Mouse (Mus musculus): ENCODE data around the gene Ccdc138. TPM values are rescaled to one million over a fixed set of nuclear protein-coding genes. Genes with fewer than 3 reads are reported as not detected.
"Not testable (repeated sequence)": the region's sequence is repeated elsewhere in the genome, so short reads cannot be mapped to it uniquely, and the experiment has no call there.

Gene Ccdc138
- polyA plus RNA-seq, 1 experiment from 2014 or later: 2.4 TPM

- 0 out of 2 replicates have a peak, but pooled peaks cover 3% of the 10 kb centered on the region for H3K36me3 ChIP-seq (replicated peaks)
- no peak for ATAC-seq (ENCODE audit: insufficient read depth)
- H3K4me1 ChIP-seq (replicated peaks): no peaks in the 10 kb centered on the region
- H3K9ac ChIP-seq: no peak overlapping the region
- H3K27me3 ChIP-seq: no peaks in the 10 kb centered on the region
- H3K27ac ChIP-seq (replicated peaks): no peak overlapping the region
- H3K4me3 ChIP-seq (replicated peaks): no peak overlapping the region
- H3K9me3 ChIP-seq (replicated peaks): no peaks in the 10 kb centered on the region
- 71% methylated on average over 1 of the region's 1 CpGs for WGBS (ENCODE audit: insufficient replicate concordance)
- H3K4me2 ChIP-seq: no peak overlapping the region
These were observed 31.6 kb downstream of the Ccdc138 start for GRCm38 (mm10) chr10:58529358-58529757.

DNA sequence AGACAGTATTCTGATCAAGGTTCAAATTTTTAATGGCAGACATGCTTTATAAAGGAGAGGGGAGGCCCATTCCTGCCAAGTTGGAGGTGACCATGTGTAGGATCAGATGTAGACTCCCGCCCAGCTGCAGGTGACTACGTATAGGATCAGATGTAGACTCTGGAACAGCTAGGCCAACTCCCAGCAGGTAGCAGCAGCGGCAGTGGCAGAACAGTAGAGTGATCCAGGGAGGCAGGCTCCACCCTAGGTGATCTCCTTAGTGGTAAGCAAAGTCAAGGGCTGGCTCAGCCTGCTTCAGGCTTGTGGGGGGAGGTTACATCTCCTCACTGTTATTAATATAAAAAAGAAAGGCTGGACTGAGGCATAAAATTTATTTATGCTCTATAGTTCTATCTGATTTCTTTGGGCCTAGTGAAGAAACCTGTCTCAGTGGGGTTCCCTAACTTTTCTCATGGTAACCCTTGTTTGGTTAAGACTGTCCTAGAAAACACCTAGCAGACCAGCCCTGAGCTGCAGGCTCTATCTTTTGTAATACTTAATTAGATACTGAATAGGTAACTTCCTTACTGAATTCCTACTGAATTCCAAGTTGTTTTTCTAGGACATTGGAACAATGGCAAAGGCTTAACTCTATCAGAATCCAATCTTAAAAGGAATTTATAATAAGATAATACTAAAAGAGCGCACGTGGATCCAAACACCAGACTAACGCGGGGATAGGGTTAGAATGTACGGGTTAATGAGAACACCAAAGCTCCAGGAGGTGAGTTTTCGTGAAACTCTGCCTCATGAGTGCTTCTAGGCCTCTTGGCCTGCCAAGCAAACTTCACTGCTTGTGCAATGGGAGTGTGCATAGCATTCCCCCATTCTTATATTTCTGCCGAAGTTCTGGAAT, 33.4 kb downstream of the Ccdc138 start:
- 76% methylated on average over 10 of the region's 10 CpGs for WGBS (ENCODE audit: insufficient replicate concordance)
- no peak overlapping the region for H3K27ac ChIP-seq (replicated peaks)
- H3K4me3 ChIP-seq (replicated peaks): no peak overlapping the region
- no peaks in the 10 kb centered on the region for H3K4me1 ChIP-seq (replicated peaks)
- 0 out of 2 replicates have a peak, but pooled peaks cover 3% of the 10 kb centered on the region for H3K36me3 ChIP-seq (replicated peaks)
- H3K9ac ChIP-seq: no peak overlapping the region
- ATAC-seq (ENCODE audit: insufficient read depth): no peak
- H3K27me3 ChIP-seq: no peaks in the 10 kb centered on the region
- H3K4me2 ChIP-seq: no peak overlapping the region
- no peaks in the 10 kb centered on the region for H3K9me3 ChIP-seq (replicated peaks)

DNA sequence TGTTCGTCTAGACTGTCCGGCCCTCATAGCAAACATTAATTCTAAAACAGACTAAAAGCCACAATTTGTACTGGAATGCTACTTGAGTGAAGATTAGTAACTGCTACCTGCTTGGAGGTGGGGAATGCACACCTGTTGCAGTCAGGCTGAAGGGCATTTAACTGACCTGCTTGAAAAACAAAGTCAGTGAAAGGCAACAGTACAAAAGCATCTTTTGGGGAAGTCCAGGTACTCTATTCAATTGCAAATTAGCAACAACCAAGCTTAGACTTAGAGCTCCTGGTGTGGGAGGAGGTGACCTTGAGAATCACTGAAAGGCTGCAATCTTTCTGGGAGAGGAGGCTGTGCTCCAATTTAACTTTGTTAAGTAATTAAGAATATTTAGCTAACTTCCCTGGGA, 34.4 kb downstream of the Ccdc138 start:
- no peak overlapping the region for H3K4me2 ChIP-seq
- H3K27me3 ChIP-seq: no peaks in the 10 kb centered on the region
- no peak for ATAC-seq (ENCODE audit: insufficient read depth)
- WGBS (ENCODE audit: insufficient replicate concordance): 74% methylated on average over 2 of the region's 2 CpGs
- H3K36me3 ChIP-seq (replicated peaks): 0 out of 2 replicates have a peak, but pooled peaks cover 3% of the 10 kb centered on the region
- no peak overlapping the region for H3K9ac ChIP-seq
- no peaks in the 10 kb centered on the region for H3K4me1 ChIP-seq (replicated peaks)
- H3K9me3 ChIP-seq (replicated peaks): no peaks in the 10 kb centered on the region
- no peak overlapping the region for H3K27ac ChIP-seq (replicated peaks)
- no peak overlapping the region for H3K4me3 ChIP-seq (replicated peaks)

- not testable (repeated sequence) for H3K4me3 ChIP-seq (replicated peaks); ATAC-seq (ENCODE audit: insufficient read depth); H3K4me2 ChIP-seq; H3K9ac ChIP-seq; H3K27ac ChIP-seq (replicated peaks); H3K27me3 ChIP-seq; H3K4me1 ChIP-seq (replicated peaks); H3K36me3 ChIP-seq (replicated peaks); H3K9me3 ChIP-seq (replicated peaks)
- 77% methylated on average over 5 of the region's 5 CpGs for WGBS (ENCODE audit: insufficient replicate concordance)
These were observed 38.5 kb downstream of the Ccdc138 start for GRCm38 (mm10) chr10:58536276-58536675.

DNA sequence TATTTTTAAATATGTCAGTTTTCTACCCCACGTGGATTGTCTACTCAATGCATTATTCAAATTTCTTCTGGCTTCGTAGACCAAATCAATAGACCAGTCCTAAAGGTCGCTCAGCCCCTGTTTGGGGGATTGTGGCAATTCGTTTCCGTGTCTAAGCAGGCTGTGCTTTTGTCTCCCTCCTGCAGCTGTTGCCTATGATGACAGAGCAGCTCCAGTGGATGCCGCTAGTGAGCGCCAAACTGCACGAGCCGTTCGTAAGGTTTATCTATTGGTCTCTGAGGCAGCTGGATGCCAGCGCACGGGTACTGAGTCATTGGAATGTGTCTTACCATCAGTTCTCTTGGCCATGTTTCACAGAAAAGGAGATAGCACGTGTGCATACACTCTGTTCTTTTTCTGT, 42.9 kb downstream of the Ccdc138 start:
- H3K27ac ChIP-seq (replicated peaks): no peak overlapping the region
- H3K9ac ChIP-seq: no peak overlapping the region
- no peaks in the 10 kb centered on the region for H3K9me3 ChIP-seq (replicated peaks)
- no peak for ATAC-seq (ENCODE audit: insufficient read depth)
- H3K27me3 ChIP-seq: no peaks in the 10 kb centered on the region
- no peak overlapping the region for H3K4me2 ChIP-seq
- 67% methylated on average over 13 of the region's 13 CpGs for WGBS (ENCODE audit: insufficient replicate concordance)
- H3K4me1 ChIP-seq (replicated peaks): no peaks in the 10 kb centered on the region
- H3K36me3 ChIP-seq (replicated peaks): 0 out of 2 replicates have a peak, but pooled peaks cover 5% of the 10 kb centered on the region
- H3K4me3 ChIP-seq (replicated peaks): no peak overlapping the region

DNA sequence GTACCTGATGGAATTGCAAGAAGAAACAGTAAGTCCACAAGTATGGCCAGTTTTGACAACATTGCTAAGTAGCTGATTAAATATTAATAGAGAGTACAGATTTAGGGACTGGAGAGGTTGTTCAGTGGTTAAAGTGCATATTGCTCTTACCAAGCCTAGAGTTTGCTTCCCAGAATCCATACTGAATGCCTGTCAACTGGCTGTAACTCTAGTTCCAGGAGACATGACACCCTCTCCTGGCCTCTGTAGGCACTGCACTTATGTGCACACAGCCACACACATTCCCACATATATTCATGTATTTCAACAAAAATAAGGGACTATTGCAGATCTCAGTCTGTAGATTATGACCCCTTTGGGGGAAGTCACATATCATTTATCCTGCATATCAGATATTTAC, 51.0 kb downstream of the Ccdc138 start:
- Histone ChIP-seq H3K4me2 (no peak overlapping the region), H3K4me3 (replicated peaks) (no peak overlapping the region), H3K27ac (replicated peaks) (no peak overlapping the region), H3K27me3 (no peaks in the 10 kb centered on the region), H3K36me3 (replicated peaks) (0 out of 2 replicates have a peak, but pooled peaks cover 2% of the 10 kb centered on the region), H3K4me1 (replicated peaks) (no peaks in the 10 kb centered on the region), H3K9ac (no peak overlapping the region), H3K9me3 (replicated peaks) (no peaks in the 10 kb centered on the region)
- no peak for ATAC-seq (ENCODE audit: insufficient read depth)

- no peaks in the 10 kb centered on the region for H3K27me3 ChIP-seq
- 0 out of 2 replicates have a peak, but pooled peaks cover 2% of the 10 kb centered on the region for H3K36me3 ChIP-seq (replicated peaks)
- no peaks in the 10 kb centered on the region for H3K9me3 ChIP-seq (replicated peaks)
- H3K4me1 ChIP-seq (replicated peaks): no peaks in the 10 kb centered on the region
- no peak for ATAC-seq (ENCODE audit: insufficient read depth)
- H3K4me2 ChIP-seq: no peak overlapping the region
- H3K9ac ChIP-seq: no peak overlapping the region
- H3K27ac ChIP-seq (replicated peaks): no peak overlapping the region
- WGBS (ENCODE audit: insufficient replicate concordance): 63% methylated on average over 8 of the region's 8 CpGs
- H3K4me3 ChIP-seq (replicated peaks): no peak overlapping the region
These were observed 57.1 kb downstream of the Ccdc138 start for GRCm38 (mm10) chr10:58554693-58555387.

GRCm38 (mm10) chr10:58559098-58559497, 61.4 kb downstream of the Ccdc138 start:
- Histone ChIP-seq H3K27me3 (no peaks in the 10 kb centered on the region), H3K4me1 (replicated peaks) (no peaks in the 10 kb centered on the region), H3K4me2 (no peak overlapping the region), H3K36me3 (replicated peaks) (no peaks in the 10 kb centered on the region), H3K4me3 (replicated peaks) (no peak overlapping the region), H3K9ac (no peak overlapping the region), H3K9me3 (replicated peaks) (no peaks in the 10 kb centered on the region), H3K27ac (replicated peaks) (no peak overlapping the region)
- 19% methylated on average over 7 of the region's 7 CpGs for WGBS (ENCODE audit: insufficient replicate concordance)
- ATAC-seq (ENCODE audit: insufficient read depth): no peak

DNA sequence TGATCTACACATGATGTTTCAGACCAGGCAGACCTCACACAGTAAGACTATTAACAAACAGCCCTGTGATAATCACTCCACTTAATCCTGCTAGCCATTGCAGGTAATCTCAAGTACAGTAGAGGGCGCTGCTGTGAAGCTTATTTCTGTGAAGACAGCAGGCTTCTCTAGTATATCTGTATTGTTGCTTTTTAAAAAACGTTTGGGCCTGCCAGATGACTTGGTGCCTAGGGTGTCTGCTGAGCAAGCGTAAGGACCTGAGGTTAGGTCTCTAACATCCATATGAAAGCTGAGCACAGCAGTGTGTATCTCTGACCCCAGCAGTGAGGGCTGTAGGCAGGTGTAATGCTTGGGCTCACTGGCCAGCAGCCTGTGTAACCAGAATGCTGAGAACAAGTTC, 62.2 kb downstream of the Ccdc138 start:
- no peak for ATAC-seq (ENCODE audit: insufficient read depth)
- Histone ChIP-seq H3K36me3 (replicated peaks) (no peaks in the 10 kb centered on the region), H3K27me3 (no peaks in the 10 kb centered on the region), H3K27ac (replicated peaks) (no peak overlapping the region), H3K4me3 (replicated peaks) (no peak overlapping the region), H3K9me3 (replicated peaks) (no peaks in the 10 kb centered on the region), H3K4me2 (no peak overlapping the region), H3K4me1 (replicated peaks) (no peaks in the 10 kb centered on the region), H3K9ac (no peak overlapping the region)
- WGBS (ENCODE audit: insufficient replicate concordance): 21% methylated on average over 3 of the region's 3 CpGs

DNA sequence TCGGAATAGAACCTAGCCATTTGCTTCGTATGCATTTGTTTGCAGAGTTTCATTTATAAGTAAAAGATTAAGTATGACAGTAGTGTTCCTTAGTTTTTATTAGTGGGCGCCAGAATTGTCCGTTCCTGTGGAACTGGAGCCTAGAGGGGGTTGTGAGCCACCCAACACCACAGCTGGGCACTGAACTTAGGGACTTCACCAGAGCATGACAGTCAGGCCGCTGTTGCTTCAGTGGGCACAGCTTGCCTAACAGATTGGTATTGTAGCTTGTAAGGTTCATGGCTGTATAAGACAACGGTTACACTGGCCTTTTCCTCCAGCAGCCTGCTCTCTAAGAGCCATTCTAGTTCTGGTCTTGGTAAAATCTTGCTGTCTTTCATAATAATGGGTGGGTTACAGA, 62.8 kb downstream of the Ccdc138 start:
- WGBS (ENCODE audit: insufficient replicate concordance): 71% methylated on average over 6 of the region's 6 CpGs
- Histone ChIP-seq H3K4me3 (replicated peaks) (no peak overlapping the region), H3K9me3 (replicated peaks) (no peaks in the 10 kb centered on the region), H3K36me3 (replicated peaks) (no peaks in the 10 kb centered on the region), H3K27ac (replicated peaks) (no peak overlapping the region), H3K9ac (no peak overlapping the region), H3K4me1 (replicated peaks) (no peaks in the 10 kb centered on the region), H3K27me3 (no peaks in the 10 kb centered on the region), H3K4me2 (no peak overlapping the region)
- no peak for ATAC-seq (ENCODE audit: insufficient read depth)

DNA sequence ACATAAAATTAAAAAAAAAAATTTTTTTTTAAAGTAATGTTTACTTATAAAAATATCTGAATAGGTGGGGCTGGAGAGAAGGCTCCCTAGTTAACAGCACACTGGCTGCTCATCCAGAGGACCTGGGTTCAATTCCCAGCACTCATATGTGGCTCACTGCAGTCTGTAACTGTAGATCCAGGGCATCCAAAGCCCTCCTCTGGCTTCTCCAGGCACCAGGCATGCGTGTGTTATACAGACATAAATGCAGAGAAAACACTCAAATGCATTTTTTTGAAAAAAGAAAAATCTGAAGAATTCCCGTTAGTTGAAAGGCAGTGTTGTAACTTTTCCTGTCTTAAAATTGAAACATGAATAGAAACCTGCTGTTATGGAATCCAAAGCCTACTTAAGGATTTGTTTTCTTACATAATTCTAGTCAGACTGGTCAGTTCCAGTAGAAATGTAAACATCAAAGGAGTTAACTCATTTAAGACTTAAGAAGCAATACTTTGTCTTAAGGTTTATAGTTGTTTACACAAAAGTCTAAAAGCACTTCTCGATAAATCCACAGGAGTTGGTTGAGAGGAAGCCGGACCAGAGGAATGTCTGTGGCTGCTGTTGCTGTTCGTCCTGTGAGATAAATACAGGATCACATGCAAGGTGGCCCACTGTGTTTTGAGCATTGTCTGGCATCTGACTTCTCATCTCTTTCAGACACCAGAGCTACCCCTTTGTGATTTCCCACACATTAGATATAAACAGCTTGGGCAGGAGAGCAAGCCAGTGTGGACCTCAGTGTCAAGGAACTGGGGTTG, 87.9 kb downstream of the Ccdc138 start:
- no peak for ATAC-seq (ENCODE audit: insufficient read depth)
- Histone ChIP-seq H3K36me3 (replicated peaks) (no peaks in the 10 kb centered on the region), H3K4me3 (replicated peaks) (no peak overlapping the region), H3K9ac (no peak overlapping the region), H3K27me3 (no peaks in the 10 kb centered on the region), H3K4me2 (no peak overlapping the region), H3K4me1 (replicated peaks) (no peaks in the 10 kb centered on the region), H3K27ac (replicated peaks) (no peak overlapping the region), H3K9me3 (replicated peaks) (no peaks in the 10 kb centered on the region)
- 55% methylated on average over 5 of the region's 5 CpGs for WGBS (ENCODE audit: insufficient replicate concordance)
